Mouse (Mus musculus) MEL (cell line): ENCODE measurements around the gene Pik3c2b. TPM values are rescaled to one million over a fixed set of nuclear protein-coding genes. Genes with fewer than 3 reads are reported as not detected.

Experiments used
- DNase-seq: peaks from one replicate; pipeline ENCODE4 v3.0.0; 2011; ENCODE audit warnings: low read depth, low spot score
- H3K27ac ChIP-seq: 2 replicates; pipeline ENCODE4 v1.5.1; 2012; ENCODE audit warnings: low read depth, mild to moderate bottlenecking, control low read depth, low read length, moderate library complexity; ENCODE audit not compliant: control insufficient read depth
- H3K27me3 ChIP-seq, 2 experiments: fragments of 150-350 bp in 1 of 2; sonication (generic) in 1 of 2; 2 replicates each; pipeline ENCODE4 v1.6.1; 2012; ENCODE audit warnings: low read length in 2 of 2, mild to moderate bottlenecking in 2 of 2, improper control_type of control experiment in 1 of 2, moderate library complexity in 1 of 2; ENCODE audit not compliant: insufficient read depth in 2 of 2, control insufficient read depth in 1 of 2
- H3K36me3 ChIP-seq, 2 experiments: 2 replicates each; pipeline ENCODE4 v1.6.1; 2012 to 2014; ENCODE audit warnings: low read length in 2 of 2, improper control_type of control experiment in 1 of 2, inconsistent platforms in 1 of 2, mild to moderate bottlenecking in 1 of 2; ENCODE audit not compliant: insufficient read depth in 2 of 2, control insufficient read depth in 1 of 2
- H3K4me1 ChIP-seq, 2 experiments: fragments of 150-350 bp in 1 of 2; sonication (generic) in 1 of 2; 2 replicates each; pipeline ENCODE4 v1.6.1; 2012; ENCODE audit warnings: low read length in 2 of 2, improper control_type of control experiment in 1 of 2, mild to moderate bottlenecking in 1 of 2; ENCODE audit not compliant: insufficient read depth in 2 of 2, control insufficient read depth in 1 of 2
- H3K4me3 ChIP-seq, 2 experiments: fragments of 150-350 bp in 1 of 2; sonication (generic) in 1 of 2; 2 replicates each; pipeline ENCODE4 v1.5.1; 2012; ENCODE audit warnings: low read depth in 2 of 2, low read length in 2 of 2, mild to moderate bottlenecking in 2 of 2, moderate library complexity in 2 of 2, control low read depth in 1 of 2, improper control_type of control experiment in 1 of 2; ENCODE audit not compliant: control insufficient read depth in 1 of 2, insufficient read depth in 1 of 2
- H3K79me2 ChIP-seq: 2 replicates; pipeline ENCODE4 v1.6.1; 2012; ENCODE audit warnings: mild to moderate bottlenecking, low read length, moderate library complexity; ENCODE audit not compliant: control insufficient read depth, poor library complexity, insufficient read depth
- H3K9ac ChIP-seq: 2 replicates; pipeline ENCODE4 v1.6.1; 2012; ENCODE audit warnings: low read depth, mild to moderate bottlenecking, control low read depth, low read length, moderate library complexity; ENCODE audit not compliant: control insufficient read depth, poor library complexity, severe bottlenecking
- H3K9me3 ChIP-seq: fragments of 150-350 bp; sonication (generic); replicated peaks from 2 replicates; pipeline ENCODE4 v1.6.1; 2012; ENCODE audit warnings: mild to moderate bottlenecking, low read length, improper control_type of control experiment, moderate library complexity; ENCODE audit not compliant: insufficient read depth
- BHLHE40 ChIP-seq: IDR thresholded peaks from 2 replicates; pipeline ENCODE4 v1.6.1; 2012; ENCODE audit warnings: low read depth, mild to moderate bottlenecking, inconsistent platforms, low read length, improper control_type of control experiment, borderline replicate concordance
- CHD2 ChIP-seq: IDR thresholded peaks from 2 replicates; pipeline ENCODE4 v1.6.1; 2011; ENCODE audit warnings: low read length, improper control_type of control experiment
- EP300 ChIP-seq, 2 experiments: IDR thresholded peaks; 2 replicates each; pipeline ENCODE4 v1.6.1; 2011; ENCODE audit warnings: improper control_type of control experiment in 2 of 2, low read length in 2 of 2, low read depth in 1 of 2, mild to moderate bottlenecking in 1 of 2
- ETS1 ChIP-seq: IDR thresholded peaks from 2 replicates; pipeline ENCODE4 v1.6.1; 2012; ENCODE audit warnings: low read depth, mild to moderate bottlenecking, inconsistent platforms, low read length, improper control_type of control experiment, moderate library complexity
- HCFC1 ChIP-seq: IDR thresholded peaks from 2 replicates; pipeline ENCODE4 v1.6.1; 2012; ENCODE audit warnings: low read depth, mild to moderate bottlenecking, inconsistent platforms, low read length, improper control_type of control experiment, moderate library complexity
- KAT2A ChIP-seq: conservative IDR thresholded peaks from 2 replicates; pipeline ENCODE4 v1.6.1; 2012; ENCODE audit warnings: low read depth, low read length, improper control_type of control experiment, inconsistent platforms
- MAFK ChIP-seq: IDR thresholded peaks from 2 replicates; pipeline ENCODE4 v1.6.1; 2011; ENCODE audit warnings: low read depth, mild to moderate bottlenecking, low read length, improper control_type of control experiment, borderline replicate concordance
- MAX ChIP-seq: IDR thresholded peaks from 2 replicates; pipeline ENCODE4 v1.6.1; 2011; ENCODE audit warnings: low read length, improper control_type of control experiment
- MAZ ChIP-seq: IDR thresholded peaks from 2 replicates; pipeline ENCODE4 v1.6.1; 2012; ENCODE audit warnings: low read depth, mild to moderate bottlenecking, inconsistent platforms, low read length, improper control_type of control experiment
- MXI1 ChIP-seq: IDR thresholded peaks from 2 replicates; pipeline ENCODE4 v1.6.1; 2011; ENCODE audit warnings: mild to moderate bottlenecking, low read depth, low read length, improper control_type of control experiment
- MYB ChIP-seq: IDR thresholded peaks from 2 replicates; pipeline ENCODE4 v1.6.1; 2011; ENCODE audit warnings: mild to moderate bottlenecking, low read depth, low read length, improper control_type of control experiment
- NELFE ChIP-seq: IDR thresholded peaks from 2 replicates; pipeline ENCODE4 v1.6.1; 2011; ENCODE audit warnings: low read depth, low read length, improper control_type of control experiment
- NRF1 ChIP-seq: IDR thresholded peaks from 2 replicates; pipeline ENCODE4 v1.6.1; 2014; ENCODE audit warnings: low read depth, mild to moderate bottlenecking, inconsistent platforms, low read length, improper control_type of control experiment, moderate library complexity; ENCODE audit not compliant: poor library complexity, insufficient read depth, severe bottlenecking
- POLR2A ChIP-seq, 2 experiments: IDR thresholded peaks; 2 replicates each; pipeline ENCODE4 v1.6.1; 2011 to 2012; ENCODE audit warnings: low read length in 2 of 2, mild to moderate bottlenecking in 2 of 2, control low read depth in 1 of 2, improper control_type of control experiment in 1 of 2, low read depth in 1 of 2, moderate library complexity in 1 of 2; ENCODE audit not compliant: control insufficient read depth in 1 of 2, insufficient read depth in 1 of 2, poor library complexity in 1 of 2
- POLR2AphosphoS2 ChIP-seq: IDR thresholded peaks from 2 replicates; pipeline ENCODE4 v1.6.1; 2011; ENCODE audit warnings: low read length, improper control_type of control experiment
- RAD21 ChIP-seq: IDR thresholded peaks from 2 replicates; pipeline ENCODE4 v1.6.1; 2011; ENCODE audit warnings: mild to moderate bottlenecking, low read depth, low read length, improper control_type of control experiment
- SIN3A ChIP-seq: IDR thresholded peaks from 2 replicates; pipeline ENCODE4 v1.6.1; 2012; ENCODE audit warnings: low read length, improper control_type of control experiment, inconsistent platforms
- SMC3 ChIP-seq: IDR thresholded peaks from 2 replicates; pipeline ENCODE4 v1.6.1; 2011; ENCODE audit warnings: low read depth, low read length, improper control_type of control experiment
- TAL1 ChIP-seq: IDR thresholded peaks from 2 replicates; pipeline ENCODE4 v1.6.1; 2012; ENCODE audit warnings: mild to moderate bottlenecking, inconsistent platforms, low read length, moderate library complexity, mixed read lengths
- USF1 ChIP-seq: IDR thresholded peaks from 2 replicates; pipeline ENCODE4 v1.6.1; 2014; ENCODE audit warnings: low read depth, mild to moderate bottlenecking, inconsistent platforms, low read length, improper control_type of control experiment, moderate library complexity
- USF2 ChIP-seq, 2 experiments: IDR thresholded peaks; 2 replicates each; pipeline ENCODE4 v1.6.1; 2011 to 2012; ENCODE audit warnings: improper control_type of control experiment in 2 of 2, low read length in 2 of 2, borderline replicate concordance in 1 of 2, inconsistent platforms in 1 of 2, low read depth in 1 of 2, mild to moderate bottlenecking in 1 of 2; ENCODE audit not compliant: insufficient read depth in 1 of 2
- ZC3H11A ChIP-seq: IDR thresholded peaks from 2 replicates; pipeline ENCODE4 v1.6.1; 2012; ENCODE audit warnings: low read depth, mild to moderate bottlenecking, inconsistent platforms, low read length, improper control_type of control experiment
- ZKSCAN1 ChIP-seq: IDR thresholded peaks from 2 replicates; pipeline ENCODE4 v1.6.1; 2012; ENCODE audit warnings: low read depth, mild to moderate bottlenecking, inconsistent platforms, low read length, improper control_type of control experiment, moderate library complexity
- ZMIZ1 ChIP-seq: IDR thresholded peaks from 2 replicates; pipeline ENCODE4 v1.6.1; 2012; ENCODE audit warnings: low read depth, mild to moderate bottlenecking, inconsistent platforms, low read length, improper control_type of control experiment, moderate library complexity
- ZNF384 ChIP-seq: IDR thresholded peaks from 2 replicates; pipeline ENCODE4 v1.6.1; 2012; ENCODE audit warnings: low read depth, mild to moderate bottlenecking, inconsistent platforms, low read length, improper control_type of control experiment
- polyA plus RNA-seq, 2 experiments: library from polyadenylated mRNA; stranded (reverse) in 1 of 2; unstranded in 1 of 2; fragments of >175 nt in 1 of 2; fragments of >200 nt in 1 of 2; gene quantifications; 2 replicates each; pipeline versions ENCODE4 v1.2.1 to v1.2.4; 2012; ENCODE audit warnings: low replicate concordance in 2 of 2, low read depth in 1 of 2; ENCODE audit not compliant: insufficient read length in 2 of 2, insufficient read depth in 1 of 2, missing spikeins in 1 of 2
- total RNA-seq: library from RNA; depleted of rRNA; stranded (reverse); fragments of 300-350 nt; gene quantifications from 2 replicates; pipeline ENCODE4 v1.2.3, GENCODE M21; 2012

Gene Pik3c2b
- total and polyA plus RNA-seq, 3 experiments, result 2.9 to 3.2 TPM; not detected in 1

DNA sequence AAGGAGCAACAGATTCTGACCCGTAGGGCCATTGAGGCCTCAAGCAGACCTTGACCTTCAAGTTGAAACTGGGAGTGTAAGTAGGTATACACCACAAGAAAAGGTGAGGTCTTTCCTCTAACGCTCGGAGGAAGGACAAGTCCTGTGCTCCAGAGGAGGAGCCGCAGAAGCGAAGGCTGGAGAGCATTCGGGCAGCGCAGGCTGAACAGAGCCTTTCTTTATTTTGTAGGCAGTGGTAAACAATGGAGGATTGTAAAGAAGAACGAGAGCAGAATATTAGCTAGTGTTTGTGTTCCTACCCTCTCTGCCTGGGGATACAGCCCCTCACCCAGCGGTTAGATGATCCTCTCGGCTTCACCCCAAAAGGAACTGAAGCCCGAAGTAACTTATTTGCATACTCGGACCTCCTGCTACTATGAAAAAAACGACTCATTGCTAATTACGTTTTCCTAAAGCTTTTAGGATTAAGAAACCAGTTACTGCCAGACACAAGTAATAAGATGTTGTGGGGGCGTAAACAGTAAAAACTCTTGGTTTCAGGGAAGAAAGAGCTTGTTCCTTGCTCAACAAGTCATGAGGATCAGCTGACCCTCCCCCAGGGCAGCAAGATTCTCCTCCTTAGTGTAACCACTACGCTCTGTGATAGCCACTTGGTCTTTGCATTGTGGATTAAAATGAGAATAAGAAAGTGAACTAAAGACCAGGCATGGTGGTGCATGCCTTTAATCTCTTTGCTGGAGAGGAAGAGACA lies 84.2 kb downstream of the Pik3c2b start:
- peak; percentile 69 for DNase-seq
- no peaks in the 10 kb centered on the region for H3K9me3 ChIP-seq
- H3K27ac ChIP-seq, result peak overlapping the region; percentile 96
- no peaks in the 10 kb centered on the region for H3K27me3 ChIP-seq
- H3K4me3 ChIP-seq, result peak overlapping the region; percentile 58 to 74
- peaks cover 38% of the 10 kb centered on the region for H3K79me2 ChIP-seq
- peaks cover 2 to 5% of the 10 kb centered on the region in 2 experiments; a peak in 2 of 4 replicates for H3K36me3 ChIP-seq
- no peak for TF ChIP-seq ZKSCAN1
- TF ChIP-seq NELFE, result 0 out of 2 replicates have a peak, but pooled peaks have one; percentile 14
- TF ChIP-seq POLR2A (IDR thresholded peaks at IDR 0.05; ENCODE audit: control insufficient read depth in 1 of 2, insufficient read depth in 1 of 2, low read depth in 1 of 2, low read length in 2 of 2, poor library complexity in 1 of 2), result peak; percentile 42 to 47; a peak in 2 of 4 replicates
- TF ChIP-seq MYB, result no peak
- TF ChIP-seq KAT2A, result no peak
- TF ChIP-seq SIN3A, result no peak
- TF ChIP-seq ETS1, result 0 out of 2 replicates have a peak, but pooled peaks have one; percentile 23
- TF ChIP-seq ZC3H11A, result no peak
- TF ChIP-seq ZMIZ1, result no peak
- no peak for TF ChIP-seq MAZ
- 0 out of 2 replicates have a peak, but pooled peaks have one; percentile 18 for TF ChIP-seq POLR2AphosphoS2
- no peak; the same call in 1 of the 2 replicates for TF ChIP-seq MXI1
- TF ChIP-seq TAL1, result no peak
- TF ChIP-seq HCFC1, result 0 out of 2 replicates have a peak, but pooled peaks have one; percentile 19
- TF ChIP-seq USF1, result peak; percentile 65
- no peak for TF ChIP-seq RAD21
- 0 out of 2 replicates have a peak, but pooled peaks have one; percentile 10 for TF ChIP-seq MAX
- no peak for TF ChIP-seq USF2 (IDR thresholded peaks at IDR 0.05; ENCODE audit: borderline replicate concordance in 1 of 2, insufficient read depth in 1 of 2, low read depth in 1 of 2, low read length in 2 of 2)
- no peak; a peak in 1 of 4 replicates for TF ChIP-seq EP300 (IDR thresholded peaks at IDR 0.05; ENCODE audit: low read depth in 1 of 2, low read length in 2 of 2)
- TF ChIP-seq BHLHE40, result no peak
- TF ChIP-seq CHD2, result no peak
- no peak for TF ChIP-seq NRF1
- TF ChIP-seq ZNF384, result peak; percentile 26; the same call in 1 of the 2 replicates
- no peak for TF ChIP-seq SMC3
- no peak for TF ChIP-seq MAFK
- peak overlapping the region; percentile 67 for H3K9ac ChIP-seq
- H3K4me1 ChIP-seq, result peaks cover 0 to 2% of the 10 kb centered on the region in 2 experiments; a peak in 2 of 4 replicates
